Mouse (Mus musculus) megakaryocyte-erythroid progenitor cell, adult 5-6 weeks (primary cell): Measurements from ENCODE around the gene Gm4491. TPM values are rescaled to one million over a fixed set of nuclear protein-coding genes. Genes with fewer than 3 reads are reported as not detected.
A peak's percentile ranks its signal among the peaks of the same experiment; 100 is the strongest.

Source experiments
- ATAC-seq: replicated peaks from 2 replicates; pipeline ENCODE4 v1.8.0; 2016; ENCODE audit warnings: mild to moderate bottlenecking, inconsistent platforms; ENCODE audit not compliant: severe bottlenecking, poor library complexity, low FRiP score, low TSS enrichment
- total RNA-seq, 2 experiments: library from RNA; stranded (forward) in 1 of 2; stranded (reverse) in 1 of 2; fragments of 200-1000, 215-1000 nt in 1 of 2; fragments of >200 nt in 1 of 2; fragmentation: Nextera tagmentation in 1 of 2; gene quantifications; 2 replicates each; pipeline ENCODE4 v1.2.3; 2014 to 2017

Gm4491 gene
- total RNA-seq (2014; fragmentation: Nextera tagmentation) (not detected in 2 replicates), total RNA-seq (2017) (not detected in 2 replicates)

- ATAC-seq, result no peak
These were observed at the start of gene Gm4491 for GRCm38 (mm10) chr14:57115823-57116544. Gm4491 (minus strand) TSS chr14:57115883.

GRCm38 (mm10) chr14:57161833-57162232, 46.1 kb upstream of the Gm4491 start:
- no peak for ATAC-seq

GRCm38 (mm10) chr14:57161201-57161600, 45.5 kb upstream of the Gm4491 start:
- no peak for ATAC-seq

GRCm38 (mm10) chr14:57154916-57155315, 39.2 kb upstream of the Gm4491 start:
- ATAC-seq, result no peak

- no peak for ATAC-seq
These were observed 30.1 kb upstream of the Gm4491 start for GRCm38 (mm10) chr14:57145741-57146140.

- ATAC-seq, result no peak
These were observed 19.6 kb upstream of the Gm4491 start for GRCm38 (mm10) chr14:57135265-57135664.

GRCm38 (mm10) chr14:57133161-57133661, 17.5 kb upstream of the Gm4491 start, which contains the start of gene Gjb6:
Gjb6 (minus strand) TSS chr14:57133611.
- no peak for ATAC-seq

- no peak for ATAC-seq
These were observed 11.7 kb upstream of the Gm4491 start for GRCm38 (mm10) chr14:57127383-57127782.

- no peak for ATAC-seq
These were observed 6.6 kb upstream of the Gm4491 start for GRCm38 (mm10) chr14:57122295-57122694.

- 0 out of 2 replicates have a peak, but pooled peaks have one; percentile 28 for ATAC-seq
These were observed 6.5 kb downstream of the Gm4491 start for GRCm38 (mm10) chr14:57109194-57109593.

- ATAC-seq, result no peak
These were observed 7.8 kb downstream of the Gm4491 start for GRCm38 (mm10) chr14:57107916-57108315.

- no peak for ATAC-seq
These were observed 8.6 kb downstream of the Gm4491 start for GRCm38 (mm10) chr14:57107091-57107490.

- no peak for ATAC-seq
These were observed 10.0 kb downstream of the Gm4491 start for GRCm38 (mm10) chr14:57105721-57106120.

- ATAC-seq, result no peak
These were observed 10.6 kb downstream of the Gm4491 start for GRCm38 (mm10) chr14:57105111-57105510.

GRCm38 (mm10) chr14:57104106-57105023, 11.3 kb downstream of the Gm4491 start, which contains the start of gene Gjb2:
Gjb2 (minus strand) TSS chr14:57104702.
- 0 out of 2 replicates have a peak, but pooled peaks have one; percentile 16 for ATAC-seq

- ATAC-seq, result no peak
These were observed 12.0 kb downstream of the Gm4491 start for GRCm38 (mm10) chr14:57103711-57104105.

GRCm38 (mm10) chr14:57103121-57103520, 12.6 kb downstream of the Gm4491 start:
- ATAC-seq, result no peak

GRCm38 (mm10) chr14:57101623-57102022, 14.1 kb downstream of the Gm4491 start:
- no peak for ATAC-seq

- peak; percentile 51 for ATAC-seq
These were observed 19.8 kb downstream of the Gm4491 start for GRCm38 (mm10) chr14:57095855-57096254.

GRCm38 (mm10) chr14:57093029-57093428, 22.7 kb downstream of the Gm4491 start:
- peak; percentile 74 for ATAC-seq
